Mouse (Mus musculus): Measurements from ENCODE around the gene Kmt5b. TPM values are rescaled to one million over a fixed set of nuclear protein-coding genes. Genes with fewer than 3 reads are reported as not detected.

The Kmt5b gene
- polyA plus RNA-seq (2014; fragmentation: Illumina TruSeq; extraction: RNeasy Lipid Tissue Mini Kit (QIAGEN cat#74804); ENCODE audit: low read depth, low replicate concordance): 117 TPM

DNA sequence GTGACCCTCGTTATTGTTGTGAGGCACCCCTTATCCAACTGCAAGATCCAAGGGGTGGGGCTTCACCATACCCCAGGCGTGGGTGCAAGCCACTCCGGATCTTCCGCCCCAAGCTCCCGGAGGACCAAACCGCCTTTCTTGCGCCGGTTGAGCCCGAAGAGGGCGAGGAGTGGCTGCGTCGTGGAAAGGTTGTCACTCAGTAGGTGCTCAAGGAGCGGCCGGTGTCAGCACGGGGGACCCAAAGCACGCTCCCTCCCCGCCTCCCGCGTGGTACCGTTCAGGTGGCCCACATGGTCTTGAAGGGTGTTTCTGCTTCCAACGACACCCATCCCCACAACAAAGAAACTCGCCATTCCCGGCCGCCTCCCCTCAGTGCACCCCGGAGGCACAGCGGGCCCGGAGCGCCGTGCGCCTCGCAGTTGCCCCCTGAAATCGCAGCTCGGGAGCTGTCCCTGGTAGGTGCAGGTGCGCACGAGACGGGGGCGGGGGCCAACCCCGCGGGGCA, at the start of gene Kmt5b:
Gene Kmt5b (plus strand): TSS at position 146 of the 505 bp plus-strand sequence.

GRCm38 (mm10) chr19:3851502-3851962, 84.3 kb downstream of the Kmt5b start, which contains the start of gene Chka:
Gene Chka, plus strand, starts transcription at chr19:3851773.

Other genes starting within 250 kb of the Kmt5b start
- 161 TPM for gene Ppp6r3, start 191.7 kb upstream of the Kmt5b start, polyA plus RNA-seq (2014; fragmentation: Illumina TruSeq; extraction: RNeasy Lipid Tissue Mini Kit (QIAGEN cat#74804); ENCODE audit: low read depth, low replicate concordance)
- 0.36 TPM for gene Lrp5, start 80.9 kb upstream of the Kmt5b start, polyA plus RNA-seq (2014; fragmentation: Illumina TruSeq; extraction: RNeasy Lipid Tissue Mini Kit (QIAGEN cat#74804); ENCODE audit: low read depth, low replicate concordance)
- 0.97 TPM for gene 1810055G02Rik, start 59.1 kb upstream of the Kmt5b start, polyA plus RNA-seq (2014; fragmentation: Illumina TruSeq; extraction: RNeasy Lipid Tissue Mini Kit (QIAGEN cat#74804); ENCODE audit: low read depth, low replicate concordance)
- 78.9 TPM for gene Chka, start 84.4 kb downstream of the Kmt5b start, polyA plus RNA-seq (2014; fragmentation: Illumina TruSeq; extraction: RNeasy Lipid Tissue Mini Kit (QIAGEN cat#74804); ENCODE audit: low read depth, low replicate concordance)
- gene Tcirg1, start 139.7 kb downstream of the Kmt5b start, polyA plus RNA-seq (2014; fragmentation: Illumina TruSeq; extraction: RNeasy Lipid Tissue Mini Kit (QIAGEN cat#74804); ENCODE audit: low read depth, low replicate concordance): not detected
- gene Ndufs8, start 145.4 kb downstream of the Kmt5b start, polyA plus RNA-seq (2014; fragmentation: Illumina TruSeq; extraction: RNeasy Lipid Tissue Mini Kit (QIAGEN cat#74804); ENCODE audit: low read depth, low replicate concordance): 4.6 TPM
- 0.53 TPM for gene Aldh3b1, start 162.4 kb downstream of the Kmt5b start, polyA plus RNA-seq (2014; fragmentation: Illumina TruSeq; extraction: RNeasy Lipid Tissue Mini Kit (QIAGEN cat#74804); ENCODE audit: low read depth, low replicate concordance)
- gene Unc93b1, start 167.8 kb downstream of the Kmt5b start, polyA plus RNA-seq (2014; fragmentation: Illumina TruSeq; extraction: RNeasy Lipid Tissue Mini Kit (QIAGEN cat#74804); ENCODE audit: low read depth, low replicate concordance): not detected
- 0.36 TPM for gene Aldh3b3, start 191.2 kb downstream of the Kmt5b start, polyA plus RNA-seq (2014; fragmentation: Illumina TruSeq; extraction: RNeasy Lipid Tissue Mini Kit (QIAGEN cat#74804); ENCODE audit: low read depth, low replicate concordance)
- gene Aldh3b2, start 204.9 kb downstream of the Kmt5b start, polyA plus RNA-seq (2014; fragmentation: Illumina TruSeq; extraction: RNeasy Lipid Tissue Mini Kit (QIAGEN cat#74804); ENCODE audit: low read depth, low replicate concordance): not detected
- 47.4 TPM for gene Acy3, start 219.1 kb downstream of the Kmt5b start, polyA plus RNA-seq (2014; fragmentation: Illumina TruSeq; extraction: RNeasy Lipid Tissue Mini Kit (QIAGEN cat#74804); ENCODE audit: low read depth, low replicate concordance)
- gene Tbx10, start 225.3 kb downstream of the Kmt5b start, polyA plus RNA-seq (2014; fragmentation: Illumina TruSeq; extraction: RNeasy Lipid Tissue Mini Kit (QIAGEN cat#74804); ENCODE audit: low read depth, low replicate concordance): not detected
- gene Nudt8, start 233.2 kb downstream of the Kmt5b start, polyA plus RNA-seq (2014; fragmentation: Illumina TruSeq; extraction: RNeasy Lipid Tissue Mini Kit (QIAGEN cat#74804); ENCODE audit: low read depth, low replicate concordance): 0.65 TPM
- not detected for gene Gm49405, start 233.2 kb downstream of the Kmt5b start, polyA plus RNA-seq (2014; fragmentation: Illumina TruSeq; extraction: RNeasy Lipid Tissue Mini Kit (QIAGEN cat#74804); ENCODE audit: low read depth, low replicate concordance)
- gene Doc2g, start 235.9 kb downstream of the Kmt5b start, polyA plus RNA-seq (2014; fragmentation: Illumina TruSeq; extraction: RNeasy Lipid Tissue Mini Kit (QIAGEN cat#74804); ENCODE audit: low read depth, low replicate concordance): not detected
- 9.9 TPM for gene Ndufv1, start 245.4 kb downstream of the Kmt5b start, polyA plus RNA-seq (2014; fragmentation: Illumina TruSeq; extraction: RNeasy Lipid Tissue Mini Kit (QIAGEN cat#74804); ENCODE audit: low read depth, low replicate concordance)

Measured in kidney, adult 10 weeks (tissue).